Mouse (Mus musculus) midbrain, postnatal 0 days (tissue): ENCODE data around the gene Acly. TPM values are rescaled to one million over a fixed set of nuclear protein-coding genes. Genes with fewer than 3 reads are reported as not detected.
"Not testable (repeated sequence)": the region's sequence is repeated elsewhere in the genome, so short reads cannot be mapped to it uniquely, and the experiment has no call there.

ENCODE experiments used
- ATAC-seq: fragments of 200-750 bp; cut with Nextera tagmentation; 2 replicates; pipeline ENCODE4 v1.8.0; 2017; ENCODE audit warnings: moderate number of reproducible peaks, mild to moderate bottlenecking, moderate TSS enrichment, moderate library complexity; ENCODE audit not compliant: low FRiP score
- DNase-seq: peaks from one replicate; pipeline ENCODE4 v3.0.0-alpha.2; 2015; ENCODE audit warnings: low spot score
- H3K27ac ChIP-seq: fragments of 300-500 bp; sonication (generic); 2 replicates; pipeline ENCODE4 v1.5.1; 2014; ENCODE audit warnings: low read depth, mild to moderate bottlenecking, low read length, mixed read lengths
- H3K27me3 ChIP-seq: fragments of 300-500 bp; sonication (generic); 2 replicates; pipeline ENCODE4 v1.6.1; 2014; ENCODE audit warnings: low read length, control low read depth, mixed read lengths; ENCODE audit not compliant: insufficient read depth
- H3K36me3 ChIP-seq: fragments of 300-500 bp; sonication (generic); 2 replicates; pipeline ENCODE4 v1.6.1; 2014; ENCODE audit warnings: low read length, control low read depth, mixed read lengths; ENCODE audit not compliant: insufficient read depth
- H3K4me1 ChIP-seq: fragments of 300-500 bp; sonication (generic); 2 replicates; pipeline ENCODE4 v1.6.1; 2014; ENCODE audit warnings: mild to moderate bottlenecking, control low read depth, antibody characterized with exemption, low read length, mixed read lengths; ENCODE audit not compliant: insufficient read depth
- H3K4me2 ChIP-seq: fragments of 300-500 bp; sonication (generic); 2 replicates; pipeline ENCODE4 v1.6.1; 2014; ENCODE audit warnings: low read depth, mild to moderate bottlenecking, low read length, mixed read lengths; ENCODE audit not compliant: poor library complexity, severe bottlenecking
- H3K4me3 ChIP-seq: fragments of 300-500 bp; sonication (generic); 2 replicates; pipeline ENCODE4 v1.5.1; 2014; ENCODE audit warnings: low read depth, mild to moderate bottlenecking, low read length, moderate library complexity
- H3K9ac ChIP-seq: fragments of 300-500 bp; sonication (generic); replicated peaks from 2 replicates; pipeline ENCODE4 v1.6.1; 2014; ENCODE audit warnings: mild to moderate bottlenecking, low read length, moderate library complexity, mixed read lengths; ENCODE audit not compliant: poor library complexity, severe bottlenecking
- H3K9me3 ChIP-seq: fragments of 300-500 bp; sonication (generic); 2 replicates; pipeline ENCODE4 v1.6.1; 2016; ENCODE audit warnings: low read length, control low read depth
- CTCF ChIP-seq: IDR thresholded peaks from 2 replicates; pipeline ENCODE4 v1.5.1; 2016; ENCODE audit warnings: antibody characterized with exemption, mild to moderate bottlenecking
- WGBS: fragments of 180-500 bp; shearing (Covaris S2); extraction: QIAGEN DNeasy Blood & Tissue Kit; methylation state at CpG from one replicate; pipeline ENCODE4 v1.1.7; 2014; 5-methylcytosine and 5-hydroxymethylcytosine counted together
- polyA plus RNA-seq: library from polyadenylated mRNA; unstranded; fragments of >200 nt; fragmentation: Nextera tagmentation; extraction: Ambion mirVana; gene quantifications from 2 replicates; pipeline ENCODE4 v1.2.1, GENCODE M21; 2015
- total RNA-seq: library from RNA; depleted of rRNA; stranded (reverse); fragments of >200 nt; gene quantifications from 2 replicates; pipeline ENCODE4 v1.2.3, GENCODE M21; 2014

Acly gene
- total and polyA plus RNA-seq, 2 experiments from 2014 or later: 116 to 228 TPM

DNA sequence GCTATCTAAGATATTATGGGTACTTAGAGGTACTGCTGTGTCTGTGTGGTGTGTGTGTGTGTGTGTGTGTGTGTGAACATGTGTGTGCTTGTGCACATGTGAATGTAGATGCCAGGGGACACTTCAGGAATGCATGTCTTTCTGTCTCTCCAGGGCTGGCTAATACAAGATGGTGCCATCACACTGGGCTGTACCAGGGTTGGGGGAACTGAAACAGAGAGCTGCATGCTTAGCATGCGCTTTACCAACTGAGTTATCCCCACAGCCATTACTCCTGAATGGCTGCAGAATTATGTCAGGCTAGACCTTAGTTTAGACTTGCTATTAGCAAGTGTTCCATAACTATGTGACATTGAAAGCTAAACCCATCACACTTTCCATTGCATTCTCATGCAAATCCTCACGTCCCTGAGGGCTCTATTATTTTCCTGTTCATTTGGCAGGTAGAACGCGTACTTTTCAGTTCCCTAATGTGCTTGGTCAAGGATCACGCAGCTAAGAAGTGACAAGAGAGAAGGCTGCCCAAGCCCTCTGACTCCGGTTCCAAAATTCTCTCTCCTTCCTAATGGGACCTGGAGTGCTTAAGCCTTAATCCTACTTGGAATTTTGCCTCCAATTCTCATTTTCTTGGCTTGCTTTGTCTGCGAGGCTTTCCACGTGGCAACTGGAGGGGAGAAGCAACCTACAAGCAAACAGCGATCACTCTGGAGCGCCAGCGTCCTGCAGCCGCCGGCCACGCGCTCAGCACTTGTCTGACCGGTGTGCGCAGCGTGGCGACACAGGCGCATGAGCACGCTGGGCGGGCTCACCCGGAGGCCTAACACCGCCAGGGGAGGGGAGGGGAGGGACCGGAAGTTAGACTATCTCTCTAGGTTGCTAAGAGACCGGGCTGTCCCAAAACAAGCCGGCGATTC, 17.3 kb upstream of the Acly start, which contains the start of gene Ttc25:
TSS of gene Ttc25 (plus strand) at position 776 of the 914 bp plus-strand sequence.
- Histone ChIP-seq H3K4me3 (peak within 1 kb of the TSS; percentile 42), H3K4me1 (peaks cover 3% of the 10 kb centered on the region; the same call in 1 of the 2 replicates), H3K27me3 (no peaks in the 10 kb centered on the region), H3K27ac (peak within 1 kb of the TSS; percentile 77), H3K9ac (peak within 1 kb of the TSS; percentile 48), H3K36me3 (no peaks in the 10 kb centered on the region), H3K4me2 (peak within 1 kb of the TSS; percentile 60), H3K9me3 (no peaks in the 10 kb centered on the region)
- WGBS: 3% methylated on average over 28 of the region's 28 CpGs
- peak; percentile 38; the same call in 1 of the 2 replicates for TF ChIP-seq CTCF
- DNase-seq (peak; percentile 92), ATAC-seq (peak; percentile 95)

DNA sequence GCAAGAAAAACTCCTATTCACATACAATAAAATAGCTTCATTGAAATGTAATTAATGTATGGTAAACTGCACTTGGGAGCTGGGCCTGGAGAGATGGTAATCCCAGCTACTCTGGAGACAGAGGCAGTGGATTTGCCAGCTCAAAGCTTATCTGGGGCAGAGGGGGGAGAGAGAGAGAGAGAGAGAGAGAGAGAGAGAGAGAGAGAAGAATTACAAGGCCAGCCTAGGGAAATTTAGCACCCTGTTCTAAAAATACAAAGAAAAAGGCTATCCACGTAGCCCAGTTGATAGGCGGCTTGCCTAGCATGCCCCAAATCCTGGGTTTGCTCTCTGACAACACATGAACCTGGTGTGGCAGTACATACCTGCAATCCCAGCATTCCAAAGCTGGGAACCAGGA, 13.8 kb upstream of the Acly start:
- H3K36me3 ChIP-seq: no peaks in the 10 kb centered on the region
- WGBS: 75% methylated on average over 2 of the region's 2 CpGs

DNA sequence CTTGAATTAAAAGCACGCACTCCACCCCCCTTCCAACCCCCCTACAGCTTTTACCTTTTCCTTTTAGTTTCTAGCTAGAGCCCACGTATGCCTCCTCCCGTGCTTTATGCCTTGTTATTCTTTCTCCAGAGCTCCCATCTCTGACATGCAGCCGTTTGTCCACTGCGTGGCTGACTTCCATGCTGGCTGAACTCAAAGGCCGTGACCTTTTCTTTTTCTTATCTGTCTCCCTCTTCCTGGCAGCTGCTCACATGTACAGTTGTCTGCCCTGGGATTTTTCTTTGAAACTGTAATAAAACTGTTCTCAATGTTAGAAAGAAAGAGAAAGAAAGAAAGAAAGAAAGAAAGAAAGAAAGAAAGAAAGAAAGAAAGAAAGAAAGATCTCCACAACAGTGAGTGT, 13.2 kb upstream of the Acly start:
- WGBS: 56% methylated on average over 6 of the region's 6 CpGs
- H3K27ac ChIP-seq: no peak overlapping the region
- TF ChIP-seq CTCF: no peak
- no peak overlapping the region for H3K9ac ChIP-seq
- ATAC-seq (no peak), DNase-seq (no peak)
- H3K36me3 ChIP-seq: no peaks in the 10 kb centered on the region
- peaks cover 3% of the 10 kb centered on the region; the same call in 1 of the 2 replicates for H3K4me1 ChIP-seq
- no peak overlapping the region for H3K4me2 ChIP-seq
- H3K4me3 ChIP-seq: no peak overlapping the region
- H3K9me3 ChIP-seq: no peaks in the 10 kb centered on the region
- H3K27me3 ChIP-seq: no peaks in the 10 kb centered on the region

More for the DNA sequence above, 13.8 kb upstream of the Acly start:
- Histone ChIP-seq H3K4me3 (no peak overlapping the region), H3K27ac (no peak overlapping the region), H3K9ac (no peak overlapping the region), H3K27me3 (no peaks in the 10 kb centered on the region), H3K4me2 (no peak overlapping the region), H3K4me1 (peaks cover 3% of the 10 kb centered on the region; the same call in 1 of the 2 replicates), H3K9me3 (no peaks in the 10 kb centered on the region)
- DNase-seq (no peak), ATAC-seq (no peak)
- TF ChIP-seq CTCF: no peak

DNA sequence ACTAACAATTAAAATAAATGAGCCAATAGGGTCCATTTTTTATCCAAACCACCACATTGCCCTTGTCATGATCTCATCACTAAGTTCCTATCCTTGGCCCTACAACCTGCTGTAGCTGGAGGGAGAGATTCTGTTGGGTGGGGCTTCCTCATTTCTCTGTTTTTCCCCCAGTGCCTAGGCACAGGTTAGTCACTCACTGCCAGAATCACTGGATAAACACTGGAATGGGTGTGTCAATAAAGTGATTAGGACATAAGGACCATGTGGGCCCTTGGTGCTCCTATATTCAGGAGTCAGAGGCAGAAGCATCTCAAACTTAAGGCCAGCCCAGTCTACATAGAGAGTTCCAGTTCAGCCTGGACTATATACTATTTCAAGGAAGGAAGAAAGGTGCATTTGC, 8.7 kb upstream of the Acly start:
- TF ChIP-seq CTCF: no peak
- H3K9me3 ChIP-seq: no peaks in the 10 kb centered on the region
- H3K4me3 ChIP-seq: no peak overlapping the region
- H3K36me3 ChIP-seq: no peaks in the 10 kb centered on the region
- ATAC-seq: no peak
- DNase-seq: no peak
- no peak overlapping the region for H3K9ac ChIP-seq
- no peak overlapping the region for H3K27ac ChIP-seq
- H3K27me3 ChIP-seq: no peaks in the 10 kb centered on the region
- no peaks in the 10 kb centered on the region for H3K4me1 ChIP-seq
- no peak overlapping the region for H3K4me2 ChIP-seq

DNA sequence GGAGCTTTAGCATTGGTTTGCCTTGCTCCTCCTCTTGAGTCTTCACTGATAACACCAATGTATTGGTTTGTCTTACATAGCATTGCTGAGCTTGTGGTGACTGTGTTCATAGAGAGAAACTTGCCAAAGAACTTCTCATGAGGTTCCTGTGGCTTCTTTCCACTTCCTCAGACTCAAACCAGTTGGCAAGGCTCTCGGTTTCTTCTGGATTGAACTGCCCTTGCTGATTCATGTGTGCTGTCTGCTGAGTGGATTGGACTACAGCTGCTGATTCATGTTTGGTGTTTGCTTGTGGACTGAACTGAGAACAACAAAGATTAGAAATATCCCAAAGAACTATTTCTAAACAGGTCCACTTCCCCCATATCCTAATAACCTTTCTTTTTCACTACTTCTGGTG, 8.2 kb upstream of the Acly start:
- DNase-seq (no peak), ATAC-seq (no peak)
- no peak overlapping the region for H3K27ac ChIP-seq
- H3K9ac ChIP-seq: no peak overlapping the region
- no peaks in the 10 kb centered on the region for H3K9me3 ChIP-seq
- WGBS: 74% methylated on average over 1 of the region's 1 CpGs
- H3K36me3 ChIP-seq: no peaks in the 10 kb centered on the region
- H3K27me3 ChIP-seq: no peaks in the 10 kb centered on the region
- H3K4me2 ChIP-seq: no peak overlapping the region
- no peak overlapping the region for H3K4me3 ChIP-seq
- TF ChIP-seq CTCF: no peak
- no peaks in the 10 kb centered on the region for H3K4me1 ChIP-seq

DNA sequence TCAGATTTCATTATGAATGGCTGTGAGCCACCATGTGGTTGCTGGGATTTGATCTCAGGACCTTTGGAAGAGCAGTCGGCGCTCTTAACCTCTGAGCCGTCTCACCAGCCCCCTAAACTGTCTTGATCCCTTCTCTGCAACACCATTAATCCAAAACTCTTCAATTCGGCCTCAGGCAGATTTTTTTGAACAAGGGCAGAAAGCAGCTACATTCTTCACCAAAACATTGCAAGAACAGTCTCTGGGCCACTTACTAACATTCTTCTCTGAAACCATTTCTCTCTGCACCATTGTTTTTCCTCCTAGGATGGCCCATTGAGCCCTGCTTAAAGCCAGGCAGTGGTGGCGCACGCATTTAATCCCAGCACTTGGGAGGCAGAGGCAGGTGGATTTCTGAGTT, 7.0 kb upstream of the Acly start:
- not testable (repeated sequence) for H3K4me1 ChIP-seq, DNase-seq, H3K9me3 ChIP-seq, H3K27me3 ChIP-seq, H3K27ac ChIP-seq, H3K4me2 ChIP-seq, ATAC-seq, H3K4me3 ChIP-seq, H3K9ac ChIP-seq, H3K36me3 ChIP-seq
- 84% methylated on average over 6 of the region's 6 CpGs for WGBS

DNA sequence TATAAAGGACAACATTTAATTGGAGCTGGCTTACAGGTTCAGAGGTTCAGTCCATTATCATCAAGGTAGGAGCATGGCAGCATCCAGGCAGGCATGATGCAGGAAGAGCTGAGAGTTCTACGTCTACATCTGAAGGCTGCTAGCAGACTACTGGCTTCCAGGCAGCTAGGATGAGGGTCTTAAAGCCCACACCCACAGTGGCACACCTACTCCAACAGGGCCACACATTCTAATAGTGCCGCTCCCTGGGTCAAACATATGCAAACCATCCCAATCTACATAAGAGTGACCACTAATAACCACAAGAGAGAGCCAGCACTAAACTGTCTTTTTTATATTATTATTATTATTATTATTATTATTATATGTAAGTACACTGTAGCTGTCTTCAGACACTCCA, 6.6 kb upstream of the Acly start:
- ATAC-seq, H3K27me3 ChIP-seq, H3K9me3 ChIP-seq, H3K4me2 ChIP-seq, H3K4me1 ChIP-seq, H3K27ac ChIP-seq, H3K9ac ChIP-seq, DNase-seq, H3K4me3 ChIP-seq, H3K36me3 ChIP-seq: not testable (repeated sequence)
- WGBS: 72% methylated on average over 2 of the region's 2 CpGs
